Mouse (Mus musculus) urinary bladder, postnatal 25 days (tissue): Measurements from ENCODE around the gene Irak2.

Experiments used
- DNase-seq: peaks from one replicate; pipeline ENCODE4 v3.0.0; 2022; ENCODE audit warnings: low spot score

Irak2 gene

DNA sequence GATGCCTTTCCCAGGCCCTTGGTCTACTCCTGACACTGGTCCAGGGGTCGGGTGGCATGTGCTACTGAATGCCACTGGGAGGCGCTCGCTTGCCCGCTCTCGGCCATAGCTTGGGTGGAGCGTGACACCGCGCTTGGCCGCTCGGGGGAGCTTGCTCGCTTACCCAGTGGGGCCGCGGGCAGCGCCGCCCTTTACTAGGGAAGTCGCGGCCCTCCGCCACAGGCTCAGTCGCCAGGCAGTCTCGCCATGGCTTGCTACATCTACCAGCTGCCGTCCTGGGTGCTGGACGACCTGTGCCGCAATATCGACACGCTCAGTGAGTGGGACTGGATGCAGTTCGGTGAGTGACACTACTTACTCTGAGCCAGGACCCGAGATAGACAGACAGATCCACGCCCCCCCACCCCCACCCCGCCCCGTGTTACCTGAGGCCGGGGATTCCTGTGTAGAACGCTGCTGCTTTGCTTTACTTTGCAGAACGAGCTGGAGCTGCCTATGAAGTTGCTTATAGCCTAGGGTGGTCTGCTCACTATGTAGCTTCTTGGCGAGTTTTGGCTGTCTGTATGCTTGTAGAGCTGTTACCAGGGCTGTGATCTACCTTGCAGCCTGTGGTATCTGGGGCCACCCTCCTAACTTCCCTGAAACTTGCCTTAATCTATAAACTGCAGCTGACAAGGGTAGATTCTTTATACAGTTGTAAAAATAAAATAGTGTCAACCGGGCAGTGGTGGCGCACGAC is at the start of gene Irak2:
Gene Irak2, plus strand, starts transcription at position 166 of the 739 bp plus-strand sequence.
- DNase-seq: peak; percentile 96

- no peak for DNase-seq
These were observed 45.6 kb upstream of the Irak2 start for GRCm38 (mm10) chr6:113592637-113593036.

DNA sequence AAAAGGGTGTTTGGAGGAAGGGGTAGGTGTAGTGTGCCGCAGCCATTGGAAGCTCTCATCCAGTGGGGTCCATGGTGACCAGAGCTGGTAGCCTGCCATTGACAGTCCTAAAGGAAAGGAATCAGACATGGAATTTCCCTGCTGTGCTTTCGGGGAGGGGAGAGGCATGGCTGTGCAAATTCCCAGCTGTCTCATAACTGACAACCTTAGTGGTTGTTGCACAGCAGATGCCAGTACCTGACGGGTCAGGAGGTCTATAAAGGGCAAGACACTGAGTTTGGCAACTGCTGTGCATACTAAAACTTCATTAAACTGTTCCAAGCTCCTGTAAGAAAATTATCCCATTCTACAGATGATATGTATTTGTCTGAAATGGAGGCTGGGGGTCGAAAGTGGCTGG is 40.3 kb upstream of the Irak2 start:
- DNase-seq: no peak

DNA sequence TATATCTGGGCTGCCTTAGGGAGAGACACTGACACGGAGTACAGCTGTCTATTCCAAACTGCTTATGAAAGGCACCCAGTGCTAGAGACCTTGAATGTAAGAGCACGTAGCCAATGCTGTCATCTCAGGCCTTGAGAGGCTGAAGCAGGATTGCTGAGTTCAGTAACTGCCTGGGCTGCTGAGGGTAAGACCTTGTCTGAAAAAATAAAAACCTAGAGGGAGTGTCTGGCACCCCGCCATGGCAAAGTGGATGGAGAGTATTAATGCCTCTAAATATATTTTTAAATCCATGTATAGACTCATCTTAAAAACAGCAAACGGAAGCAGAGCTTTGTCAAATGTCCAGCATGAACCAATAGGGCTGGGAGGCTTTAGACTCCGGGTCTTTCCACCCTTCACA is 38.4 kb upstream of the Irak2 start:
- DNase-seq: no peak

DNA sequence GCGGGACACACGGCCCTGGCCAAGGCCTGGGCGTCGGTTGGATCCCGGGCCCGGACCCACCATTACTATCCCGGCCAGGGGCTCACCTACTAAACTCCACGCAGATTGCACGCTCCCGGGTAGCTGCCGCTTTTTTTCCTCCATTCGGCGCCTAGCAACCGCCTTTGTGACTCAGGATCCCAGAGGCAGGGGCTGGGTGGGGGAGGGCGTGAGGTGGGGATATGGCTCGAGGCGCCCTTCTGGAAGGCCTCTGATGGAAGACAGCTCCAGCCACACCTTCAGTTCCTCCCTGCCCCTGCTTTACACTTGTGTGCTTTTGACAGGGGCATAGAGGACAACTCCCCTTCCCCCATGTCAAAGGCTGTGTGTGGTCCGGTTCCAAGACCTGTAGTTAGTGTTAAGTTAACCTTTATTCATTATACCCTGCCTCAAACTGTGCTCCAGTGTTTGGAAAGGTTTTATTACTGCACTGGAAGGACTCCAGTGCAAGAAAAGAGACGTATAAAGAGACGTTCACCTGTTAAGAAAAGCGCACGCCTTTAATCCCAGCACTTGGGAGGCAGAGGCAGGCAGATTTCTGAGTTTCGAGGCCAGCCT is 37.6 kb upstream of the Irak2 start, which contains the start of gene Fancd2os:
Gene Fancd2os, minus strand, starts transcription at position 173 of the 597 bp plus-strand sequence.
- no peak for DNase-seq

DNA sequence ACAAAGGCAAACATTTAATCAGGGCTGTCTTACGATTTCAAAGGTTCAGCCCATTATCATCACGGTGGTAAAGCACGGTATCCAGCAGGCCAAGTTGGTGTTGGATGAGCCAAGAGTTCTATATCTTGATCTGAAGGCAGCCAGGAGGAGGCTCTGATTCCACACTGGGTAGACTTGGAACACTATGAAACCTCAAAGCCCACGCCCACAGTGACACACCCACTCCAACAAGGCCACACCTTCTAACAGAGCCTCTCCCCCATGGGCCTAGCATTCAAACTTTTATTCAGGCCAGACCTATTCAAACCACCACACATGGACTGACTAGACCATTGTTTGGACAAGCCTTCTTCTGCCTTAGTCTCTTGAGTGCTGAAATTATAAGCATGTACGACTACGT is 35.4 kb upstream of the Irak2 start:
- DNase-seq: no peak

DNA sequence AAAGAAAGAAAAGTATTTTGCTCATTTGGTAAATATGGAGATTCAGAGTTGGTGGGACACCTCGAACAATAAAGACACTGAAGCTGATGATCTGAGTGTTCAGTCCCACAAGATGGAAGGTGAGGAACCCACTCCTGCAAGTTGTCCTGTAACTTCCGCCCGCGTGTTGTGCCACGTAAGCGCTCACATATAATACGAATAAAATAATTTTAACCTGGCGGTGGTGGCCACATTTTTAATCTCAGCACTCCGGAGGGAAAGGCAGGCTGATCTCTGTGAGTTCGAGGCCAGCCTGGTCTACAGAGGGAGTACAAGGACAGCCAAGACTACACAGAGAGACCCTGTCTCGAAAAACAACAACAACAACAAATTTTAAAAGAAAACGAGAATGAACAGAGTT is 34.3 kb upstream of the Irak2 start:
- no peak for DNase-seq

- peak; percentile 84 for DNase-seq
These were observed 33.6 kb upstream of the Irak2 start, which contains the start of gene Brk1 for GRCm38 (mm10) chr6:113604432-113605223. TSS of gene Brk1 (plus strand) at chr6:113604772.

DNA sequence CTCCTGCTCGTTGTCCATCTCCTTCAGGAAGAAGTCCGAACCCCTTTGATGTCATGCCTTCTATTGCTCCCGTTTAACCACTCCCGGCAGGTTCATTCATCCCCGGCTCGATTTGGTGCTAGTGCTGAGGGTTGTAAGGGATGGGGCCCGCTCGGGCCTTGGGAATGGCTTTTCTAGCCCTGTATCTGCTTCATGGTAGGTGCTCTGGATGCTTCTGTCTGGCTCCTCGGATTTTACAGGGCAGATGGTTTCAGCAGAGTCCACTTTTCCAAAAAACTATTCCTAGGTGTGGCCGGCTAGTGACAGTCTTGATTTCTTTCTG is 33.1 kb upstream of the Irak2 start:
- no peak for DNase-seq

- no peak for DNase-seq
These were observed 29.4 kb upstream of the Irak2 start for GRCm38 (mm10) chr6:113608871-113609270.

DNA sequence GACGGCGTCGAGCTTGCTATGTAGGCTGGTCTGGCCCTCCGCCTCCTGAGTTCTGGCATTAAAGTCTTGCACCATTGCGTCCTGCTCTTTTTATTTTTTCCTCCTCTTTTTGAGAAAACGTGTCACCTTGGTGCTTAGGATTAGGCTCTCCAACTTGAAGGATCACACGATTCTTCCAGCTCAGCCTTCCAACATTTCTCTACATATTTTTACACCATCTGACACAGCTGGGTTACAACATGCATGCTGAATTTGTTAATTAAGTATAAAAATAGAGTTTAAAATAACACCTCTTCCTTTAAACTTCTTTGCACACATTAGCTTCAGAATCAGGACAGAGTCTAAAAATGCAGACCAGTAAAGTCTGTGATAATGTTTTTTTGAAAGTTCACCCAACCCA is 29.0 kb upstream of the Irak2 start:
- DNase-seq: no peak

DNA sequence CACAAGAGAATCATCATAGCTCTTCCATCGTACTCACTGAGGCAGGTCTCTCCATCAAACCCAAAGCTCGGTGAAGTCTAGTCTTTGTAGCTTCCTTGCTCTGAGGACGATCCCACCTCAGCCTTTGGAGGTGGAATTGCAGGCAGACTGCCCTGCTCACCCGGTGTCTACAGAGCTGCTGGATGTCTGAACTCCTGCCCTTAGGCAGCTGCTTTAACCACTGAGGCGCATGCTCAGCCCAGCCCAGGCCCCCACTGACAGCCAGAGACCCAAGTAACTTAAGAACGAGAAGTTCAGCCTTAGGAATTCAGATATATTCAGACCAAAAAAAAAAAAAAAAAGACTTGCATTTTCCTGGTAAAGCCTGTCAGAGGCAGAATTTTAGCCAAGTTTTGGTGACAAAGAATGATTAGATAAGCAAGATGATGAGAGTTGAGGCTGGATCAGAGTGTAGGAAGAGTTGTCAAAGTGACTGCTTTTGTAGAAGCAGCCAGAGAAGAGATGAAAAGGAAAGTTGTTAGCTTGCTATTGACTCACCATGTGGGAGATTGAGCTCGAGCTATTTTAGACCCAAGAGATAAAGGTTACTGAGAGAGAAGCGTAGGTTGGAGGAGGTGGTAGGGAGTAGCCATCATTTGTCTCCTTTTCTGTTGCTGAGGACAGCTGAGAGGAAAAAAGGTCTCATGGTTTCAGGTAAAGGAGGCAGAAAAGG is 25.9 kb upstream of the Irak2 start:
- no peak for DNase-seq

- DNase-seq: no peak
These were observed 24.1 kb upstream of the Irak2 start for GRCm38 (mm10) chr6:113614152-113614551.

- no peak for DNase-seq
These were observed 23.3 kb upstream of the Irak2 start for GRCm38 (mm10) chr6:113614997-113615396.

DNA sequence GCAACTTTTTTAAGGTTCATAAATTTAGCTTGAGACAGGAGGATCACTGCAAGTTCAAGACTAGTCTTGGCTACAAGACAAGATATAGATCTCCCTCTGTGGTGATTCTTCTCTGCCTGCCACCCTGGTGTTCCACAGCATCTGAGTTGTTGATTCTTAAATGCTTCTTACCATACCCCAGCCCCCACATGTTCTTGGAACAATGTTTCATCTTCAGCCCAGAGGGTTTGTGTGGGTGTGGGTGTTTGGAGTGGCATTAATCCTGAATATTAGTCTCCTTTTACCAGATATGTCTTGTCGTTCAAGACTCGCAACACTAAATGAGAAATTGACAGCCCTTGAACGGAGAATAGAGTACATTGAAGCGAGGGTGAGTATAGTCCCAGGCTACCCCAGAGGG is 22.8 kb upstream of the Irak2 start:
- DNase-seq: no peak

DNA sequence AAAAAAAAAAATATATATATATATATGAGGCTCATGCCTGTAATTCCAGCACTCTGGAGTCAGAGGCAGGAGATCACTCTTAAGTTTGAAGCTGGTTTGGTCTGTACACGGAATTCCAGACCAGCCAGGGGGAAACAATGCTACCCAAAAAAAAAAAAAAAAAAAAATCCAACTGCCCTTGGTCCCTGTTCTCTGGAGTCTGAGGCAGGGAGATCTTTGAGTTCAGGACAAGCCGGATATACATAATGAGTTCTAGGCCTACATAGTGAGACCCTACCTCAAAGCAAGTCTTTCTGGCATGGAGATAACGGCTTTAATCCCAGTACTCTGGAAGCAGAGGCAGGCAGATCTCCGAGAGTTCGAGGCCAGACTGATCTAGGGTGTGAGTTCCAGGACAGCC is 14.9 kb upstream of the Irak2 start:
- DNase-seq: no peak

DNA sequence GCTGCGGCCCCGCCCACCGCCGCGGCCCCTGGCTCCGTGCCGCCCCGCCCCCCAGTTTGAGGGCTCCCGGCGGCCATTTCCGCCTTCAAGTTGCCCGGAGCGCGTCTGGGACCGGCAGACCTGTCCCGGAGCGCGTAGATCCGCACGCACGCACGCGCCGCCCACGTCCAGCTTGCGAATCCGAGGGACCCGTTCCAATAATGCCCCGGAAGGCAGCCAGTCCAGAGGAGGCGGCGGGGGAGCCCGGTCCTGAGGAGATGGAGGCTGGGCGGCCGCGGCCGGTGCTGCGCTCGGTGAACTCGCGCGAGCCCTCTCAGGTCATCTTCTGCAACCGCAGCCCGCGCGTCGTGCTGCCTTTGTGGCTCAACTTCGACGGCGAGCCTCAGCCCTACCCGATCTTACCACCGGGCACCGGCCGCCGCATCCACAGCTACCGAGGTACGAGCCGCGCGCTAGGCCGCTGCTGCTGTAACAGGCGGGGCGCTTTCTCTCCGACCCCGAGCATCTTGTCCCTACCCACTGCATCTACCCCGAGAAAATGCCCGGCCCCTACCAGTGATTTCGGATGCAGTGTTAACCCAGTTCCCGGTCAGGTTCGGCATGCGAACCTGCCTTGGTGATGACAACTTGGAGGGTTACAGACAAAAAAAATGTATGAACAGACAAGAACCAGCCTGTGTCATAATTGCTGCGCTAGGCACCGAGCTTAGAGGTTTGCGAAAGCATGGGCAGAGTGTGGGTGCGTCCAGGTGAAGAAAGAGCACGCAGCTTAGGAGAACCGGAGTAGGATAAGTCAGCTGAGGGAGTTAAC is 14.1 kb upstream of the Irak2 start, which contains the start of gene Vhl:
Gene Vhl, plus strand, starts transcription at position 19 of the 811 bp plus-strand sequence.
- DNase-seq: peak; percentile 85

- no peak for DNase-seq
These were observed 13.1 kb upstream of the Irak2 start for GRCm38 (mm10) chr6:113624989-113625770.

DNA sequence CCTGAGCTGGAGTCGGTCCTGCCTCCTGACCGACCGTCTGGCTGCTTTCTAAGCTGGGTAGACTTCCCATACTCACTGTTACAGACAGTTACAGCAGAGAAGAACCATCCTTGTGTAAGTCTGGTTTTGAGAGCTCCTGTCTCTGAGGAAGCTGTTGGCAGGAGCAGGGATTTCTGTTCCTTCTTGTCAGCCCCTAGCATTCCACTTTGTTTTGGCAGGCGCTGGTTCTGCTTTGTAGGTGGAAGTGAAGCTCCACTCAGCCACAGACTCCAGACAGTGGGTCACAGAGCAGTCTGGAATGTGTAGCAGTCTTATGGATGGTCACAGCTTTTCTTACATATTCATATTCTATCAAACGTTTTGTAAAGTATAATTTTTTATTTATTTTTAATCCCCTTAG is 7.9 kb upstream of the Irak2 start:
- no peak for DNase-seq

DNA sequence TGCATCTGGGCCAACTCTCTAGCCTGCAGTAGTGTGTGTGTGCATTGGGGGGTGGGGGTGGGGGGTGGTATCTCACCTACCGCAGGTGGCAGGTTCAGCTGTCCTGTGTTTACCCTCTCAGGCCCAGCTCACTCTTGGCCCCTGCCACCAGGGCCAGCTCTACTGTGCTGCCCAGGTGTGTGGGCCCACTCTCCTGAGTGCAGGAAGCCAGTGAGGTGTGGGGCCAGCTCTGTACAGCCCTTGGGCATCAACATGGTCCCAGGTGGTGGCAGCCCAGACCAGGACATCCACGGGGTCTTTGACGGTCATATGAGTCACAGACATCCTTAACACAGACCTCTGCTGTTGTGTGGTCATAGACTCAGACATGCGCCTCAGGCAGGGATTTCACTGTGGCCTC is 5.4 kb upstream of the Irak2 start:
- DNase-seq: no peak

DNA sequence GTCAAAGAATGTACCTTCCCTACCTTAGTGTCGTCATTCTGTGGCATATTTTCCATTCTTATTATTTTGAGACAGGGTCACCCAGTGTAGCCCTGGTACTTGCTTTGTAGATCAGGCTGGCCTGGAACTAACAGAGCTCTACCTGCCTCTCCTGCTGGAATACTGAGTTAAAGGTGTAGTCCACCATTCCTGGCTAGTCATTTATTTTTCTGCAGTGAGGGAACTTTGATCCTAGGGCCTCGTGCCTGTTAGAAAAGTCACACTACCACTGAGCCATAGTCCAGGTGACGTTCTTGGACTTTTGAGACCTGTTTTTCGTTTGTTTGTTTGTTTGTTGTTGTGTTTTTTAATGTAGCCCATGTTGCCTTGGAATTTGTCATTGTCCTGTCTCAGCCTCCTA is 934 bp downstream of the Irak2 start:
- no peak for DNase-seq
